Mouse (Mus musculus) thymus, postnatal 4 days (tissue): ENCODE results near the gene Gak.
"Not testable (repeated sequence)": the region's sequence is repeated elsewhere in the genome, so short reads cannot be mapped to it uniquely, and the experiment has no call there.

Experiments used
- DNase-seq: peaks from one replicate; pipeline ENCODE4 v3.0.0; 2021

Gak gene

GRCm38 (mm10) chr5:108655891-108656650 is 26.5 kb upstream of the Gak start:
- DNase-seq: peak; percentile 7

- DNase-seq: no peak
Measured at GRCm38 (mm10) chr5:108655381-108655780, 25.8 kb upstream of the Gak start.

DNA sequence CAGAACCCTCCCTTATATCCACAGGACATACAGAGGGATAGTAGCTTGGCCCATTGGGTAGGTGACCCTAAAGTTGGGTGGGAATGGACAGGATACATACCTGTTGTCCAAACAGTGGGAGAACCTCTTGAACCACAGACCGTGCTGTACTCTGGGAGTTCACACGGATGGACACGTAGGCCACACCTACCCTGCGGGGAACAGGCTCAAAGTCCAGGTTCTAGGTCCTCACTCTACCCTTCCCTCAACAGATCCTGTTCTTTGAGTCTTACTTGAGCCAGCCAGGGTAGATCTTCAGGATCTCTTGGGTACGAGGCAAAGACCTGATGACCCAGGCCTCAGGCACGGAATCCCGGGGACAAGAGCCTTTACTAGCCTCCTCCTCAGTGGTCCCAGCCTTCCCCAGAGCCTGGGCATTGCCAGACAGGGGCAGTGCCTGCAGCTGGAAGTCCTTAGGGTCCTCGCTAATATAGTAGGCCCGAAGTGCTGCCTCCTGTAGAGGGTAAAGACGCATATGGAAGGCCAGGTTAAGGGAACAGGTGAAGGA is 25.0 kb upstream of the Gak start:
- no peak for DNase-seq

- DNase-seq: no peak
Measured at GRCm38 (mm10) chr5:108653341-108653740, 23.8 kb upstream of the Gak start.

- DNase-seq: peak; percentile 72
Measured at GRCm38 (mm10) chr5:108651823-108652222, 22.3 kb upstream of the Gak start.

DNA sequence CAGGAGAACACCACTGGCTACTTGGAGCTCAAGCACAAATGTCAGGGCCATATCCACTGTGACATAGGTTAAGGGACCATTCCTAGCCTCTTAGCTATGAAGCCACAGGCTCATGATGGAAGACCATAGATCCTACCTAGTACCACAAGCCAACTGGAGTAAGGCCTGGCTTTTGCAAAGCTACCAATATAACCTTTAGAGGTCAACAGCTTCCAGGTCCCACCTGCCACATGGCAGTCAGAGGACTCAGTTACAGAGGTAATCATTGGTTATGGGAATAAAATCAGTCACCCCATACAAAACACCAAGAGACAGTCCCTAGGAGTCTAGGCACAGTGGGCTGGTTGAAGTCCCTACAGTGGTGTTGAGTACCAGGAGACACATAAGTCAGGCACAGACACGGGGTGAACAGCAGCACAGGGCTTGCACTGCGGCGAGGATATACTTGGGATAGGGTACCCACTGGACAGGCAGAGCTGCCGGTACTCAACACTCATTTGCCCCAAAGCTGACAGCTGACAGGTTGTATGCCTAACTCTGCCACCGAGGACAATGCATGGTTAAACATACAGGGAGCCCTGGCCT is 21.7 kb upstream of the Gak start:
- DNase-seq: no peak

- no peak for DNase-seq
Measured at GRCm38 (mm10) chr5:108650341-108650740, 20.8 kb upstream of the Gak start.

GRCm38 (mm10) chr5:108648937-108649576 is 19.5 kb upstream of the Gak start:
- DNase-seq: no peak

- DNase-seq: no peak
Measured at GRCm38 (mm10) chr5:108647820-108648465, 18.4 kb upstream of the Gak start.

DNA sequence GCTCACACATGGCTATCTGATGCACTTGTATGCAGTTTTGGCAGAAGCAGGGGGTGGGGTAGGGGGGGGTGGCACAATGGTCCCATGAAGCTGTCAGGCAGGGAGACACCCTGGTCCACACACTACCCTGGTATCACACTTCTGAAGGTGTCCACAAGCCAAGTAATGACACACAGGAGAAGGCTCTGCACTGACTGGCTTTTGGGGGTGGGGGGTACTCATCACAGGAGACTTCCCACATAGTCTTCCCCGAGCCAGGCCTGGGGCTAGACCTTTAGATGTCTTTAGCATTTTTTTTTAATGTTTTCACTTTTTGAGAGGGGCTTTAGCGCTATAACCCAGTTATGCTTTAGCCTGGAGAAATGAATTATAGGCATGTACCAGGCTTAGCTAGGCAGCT is 17.8 kb upstream of the Gak start:
- DNase-seq: no peak

DNA sequence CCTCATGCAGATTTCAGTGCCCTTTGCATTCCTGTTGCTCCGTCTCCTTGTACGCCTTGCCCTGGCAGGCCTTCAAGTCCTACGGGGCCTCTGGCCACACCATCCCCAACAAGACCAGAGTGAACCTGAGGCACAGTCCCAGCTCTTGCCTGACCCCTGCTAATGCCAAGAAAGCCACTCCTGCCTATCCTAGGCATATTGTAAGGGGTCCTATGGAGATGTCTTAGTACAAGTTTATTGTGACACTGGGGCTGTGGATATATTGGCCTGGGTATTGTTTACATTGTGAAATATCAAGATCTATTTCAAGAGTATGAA is 16.7 kb upstream of the Gak start:
- no peak for DNase-seq

DNA sequence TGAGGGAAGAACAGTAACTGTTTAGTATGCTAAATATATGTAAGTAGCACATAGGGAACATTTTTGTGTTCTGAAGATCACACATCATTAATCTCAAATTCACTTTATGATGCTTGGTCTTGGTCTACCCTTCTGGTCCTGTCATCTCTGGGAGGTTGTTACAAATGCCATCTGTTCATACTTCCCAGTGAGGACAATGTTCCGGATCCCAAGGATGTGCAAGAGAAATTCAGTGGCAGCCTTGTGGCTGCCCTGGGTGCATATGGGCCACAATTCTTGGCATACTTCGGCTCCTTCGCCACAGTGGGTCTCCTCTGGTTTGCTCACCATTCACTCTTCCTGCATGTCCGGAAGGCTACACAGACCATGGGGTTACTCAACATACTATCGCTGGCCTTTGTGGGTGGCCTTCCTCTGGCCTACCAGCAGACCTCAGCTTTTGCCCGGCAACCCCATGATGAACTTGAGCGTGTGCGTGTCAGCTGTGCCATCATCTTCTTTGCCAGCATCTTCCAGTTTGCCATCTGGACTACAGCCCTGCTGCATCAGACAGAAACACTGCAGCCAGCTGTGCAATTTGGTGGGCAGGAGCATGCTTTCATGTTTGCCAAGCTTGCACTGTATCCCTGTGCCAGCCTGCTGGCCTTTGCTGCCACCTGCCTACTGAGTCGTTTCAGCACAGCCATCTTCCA is 16.2 kb upstream of the Gak start:
- no peak for DNase-seq

DNA sequence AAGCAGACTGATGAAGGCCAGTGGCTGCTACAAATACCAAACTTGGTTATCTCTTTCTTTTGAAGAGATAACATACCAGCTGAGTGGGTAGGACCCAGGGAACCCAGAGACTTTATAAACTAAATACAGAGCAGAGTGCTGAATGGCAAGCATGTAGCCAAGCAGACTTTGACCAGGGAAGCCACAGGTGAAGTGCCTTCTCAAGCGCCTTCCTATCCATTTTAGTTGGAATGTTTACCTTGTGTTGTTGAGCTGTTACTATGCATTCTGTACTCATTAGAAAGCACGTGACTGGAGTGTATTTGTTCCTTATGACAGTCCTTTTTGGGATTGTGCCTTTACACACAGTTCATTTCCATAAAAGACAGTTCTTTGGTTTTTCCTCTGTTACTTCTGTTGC is 14.1 kb upstream of the Gak start:
- DNase-seq: no peak

- no peak for DNase-seq
Measured at GRCm38 (mm10) chr5:108636172-108636571, 6.6 kb upstream of the Gak start.

DNA sequence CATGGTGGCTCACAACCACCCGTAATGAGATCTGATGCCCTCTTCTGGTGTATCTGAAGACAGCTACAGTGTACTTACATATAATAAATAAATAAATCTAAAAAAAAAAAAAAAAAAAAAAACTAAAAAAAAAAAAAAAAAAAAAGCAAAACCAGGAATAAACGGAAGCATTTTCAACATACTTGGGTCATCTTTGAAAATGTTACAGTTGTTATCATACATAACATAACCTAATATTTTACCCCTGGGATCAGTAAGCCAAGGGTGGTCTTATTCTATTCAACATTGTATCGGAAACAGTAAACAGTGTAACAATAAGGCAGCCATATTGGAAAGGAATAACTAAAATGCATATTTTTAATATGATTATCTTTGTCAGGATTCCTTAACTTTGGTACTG is 4.5 kb upstream of the Gak start:
- DNase-seq: not testable (repeated sequence)

- DNase-seq: no peak
Measured at GRCm38 (mm10) chr5:108633676-108634075, 4.1 kb upstream of the Gak start.

- no peak for DNase-seq
Measured at GRCm38 (mm10) chr5:108628891-108629633, 493 bp downstream of the Gak start.

DNA sequence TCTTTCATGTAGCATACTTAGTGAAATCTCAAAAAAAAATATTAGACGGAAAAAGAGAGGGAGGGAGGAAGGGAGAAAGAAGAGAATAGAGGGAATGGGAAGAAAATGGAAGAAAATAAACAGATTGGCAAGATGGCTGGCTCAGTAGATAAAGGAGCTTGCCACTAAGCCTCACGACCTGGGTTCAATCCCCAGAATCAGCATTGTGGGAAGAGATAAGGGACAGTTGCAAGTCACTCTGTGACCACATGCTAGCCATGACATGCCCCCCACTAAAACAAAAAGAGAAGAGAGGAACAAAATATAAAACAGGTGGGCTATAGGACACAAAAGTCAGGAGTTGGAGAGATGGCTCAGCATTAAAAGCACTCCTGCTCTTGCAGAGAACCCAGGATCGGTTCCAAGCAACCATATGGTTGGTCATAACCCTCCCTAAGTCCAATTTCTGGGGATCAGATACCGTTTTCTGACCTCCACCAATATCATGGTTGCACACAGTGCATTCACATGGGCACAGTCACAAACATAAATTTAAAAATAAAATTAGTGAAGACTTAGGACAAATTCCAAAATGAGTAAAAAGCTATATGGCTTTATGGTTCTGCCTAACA is 3.4 kb downstream of the Gak start:
- DNase-seq: no peak

GRCm38 (mm10) chr5:108621870-108622269 is 7.7 kb downstream of the Gak start:
- DNase-seq: no peak

DNA sequence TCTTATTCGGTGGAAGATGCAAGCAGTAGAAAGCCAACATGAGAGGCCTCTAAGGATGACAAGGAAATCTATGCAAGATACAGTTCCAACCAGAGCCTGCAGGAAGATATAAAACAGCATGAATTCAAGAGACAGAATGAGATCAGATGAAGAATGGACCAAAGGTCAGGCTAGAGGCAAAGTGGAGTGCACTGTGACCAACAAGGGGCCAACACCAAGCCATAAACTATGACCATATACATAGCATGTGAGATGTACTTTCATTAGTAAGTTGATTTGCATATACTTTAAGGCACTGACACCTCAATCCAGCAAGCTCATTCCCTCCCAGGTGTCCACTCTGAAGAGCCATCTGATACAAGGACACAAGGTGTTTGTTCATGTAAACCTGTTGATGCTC is 19.1 kb downstream of the Gak start:
- no peak for DNase-seq

DNA sequence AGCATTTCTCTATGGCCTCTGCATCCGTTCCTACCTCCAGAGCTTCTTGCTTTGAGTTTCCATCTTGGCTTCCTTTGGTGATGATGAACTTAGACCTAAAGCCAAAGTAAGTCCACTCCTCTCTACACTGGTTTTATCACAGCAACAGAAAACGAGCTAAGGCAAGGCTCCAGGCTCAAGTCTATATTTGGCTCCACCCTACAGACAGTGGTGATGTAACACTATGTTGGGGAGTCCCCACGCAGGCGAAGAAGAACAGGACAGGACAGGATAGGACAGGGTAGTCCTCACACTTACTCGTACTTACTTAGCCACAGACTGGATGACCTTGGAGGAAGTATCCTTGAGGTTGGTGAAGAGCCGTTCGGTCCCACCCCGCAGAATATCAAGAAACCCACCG is 27.0 kb downstream of the Gak start:
- no peak for DNase-seq

- no peak for DNase-seq
Measured at GRCm38 (mm10) chr5:108599923-108600322, 29.6 kb downstream of the Gak start.
